15 mouse cellular contexts compared by ENCODE assay signal in genomic region chr6:51184500-51184899, GRCm38 (mm10).
"Had no signal": no experiment of that assay in that cellular context is flagged by ENCODE, and none has a peak within 500 bp of the region (broad histone marks: within the 10 kb centered on the region; RNA-seq: fewer than 3 reads in every experiment).

No protein-coding gene starts in this region.

- H3K4me3 ChIP-seq: midbrain, embryonic 10.5 days; neural tube, embryonic 13.5 days had no signal

- H3K9ac ChIP-seq: liver, embryonic 14.5 days; neural tube, embryonic 13.5 days had no signal

- H3K27ac ChIP-seq: kidney, postnatal 0 days; liver, embryonic 14.5 days; midbrain, embryonic 10.5 days; neural tube, embryonic 13.5 days had no signal

- H3K4me1 ChIP-seq: midbrain, embryonic 10.5 days; neural tube, embryonic 13.5 days had no signal

- ATAC-seq: midbrain, embryonic 16.5 days had no signal

- H3K4me2 ChIP-seq: neural tube, embryonic 13.5 days had no signal

- H3K36me3 ChIP-seq: midbrain, embryonic 10.5 days; neural tube, embryonic 13.5 days had no signal

- H3K9me3 ChIP-seq: midbrain, embryonic 10.5 days; neural tube, embryonic 13.5 days had no signal

- DNase-seq: kidney, adult 8-10 months; kidney, postnatal 36 days; layer of hippocampus, adult 9-11 months; layer of hippocampus, postnatal 36 days; lung, adult 18-20 months; lung, postnatal 4 days; right cerebral cortex, postnatal 4 days; spleen, adult 18-20 months; thymus, adult 18-20 months; thymus, postnatal 25 days had no signal
